Mouse (Mus musculus) WW6 (cell line): ENCODE data around the gene Krtap2-4.
A peak's percentile ranks its signal among the peaks of the same experiment; 100 is the strongest.
"Not testable (repeated sequence)": the region's sequence is repeated elsewhere in the genome, so short reads cannot be mapped to it uniquely, and the experiment has no call there.

Source experiments
- DNase-seq: peaks from one replicate; pipeline ENCODE4 v3.0.0-alpha.2; 2013; ENCODE audit warnings: low read depth, low spot score

Krtap2-4 gene

GRCm38 (mm10) chr11:99614796-99615363 lies at the start of gene Krtap2-4:
Krtap2-4 (minus strand) TSS chr11:99614846.
- DNase-seq = no peak

GRCm38 (mm10) chr11:99662802-99663201 lies 48.2 kb upstream of the Krtap2-4 start:
- no peak for DNase-seq

- DNase-seq = no peak
Observed at GRCm38 (mm10) chr11:99659256-99659655, 44.6 kb upstream of the Krtap2-4 start.

- not testable (repeated sequence) for DNase-seq
Observed at GRCm38 (mm10) chr11:99658467-99659010, 43.9 kb upstream of the Krtap2-4 start, which contains the start of gene Gm11563. Gm11563 (minus strand) TSS chr11:99658960.

GRCm38 (mm10) chr11:99657051-99657450 lies 42.4 kb upstream of the Krtap2-4 start:
- peak; percentile 48 for DNase-seq

GRCm38 (mm10) chr11:99650136-99650535 lies 35.5 kb upstream of the Krtap2-4 start, which contains the start of gene Gm11555:
Gm11555 (minus strand) TSS chr11:99650236.
- DNase-seq = no peak

GRCm38 (mm10) chr11:99646444-99646843 lies 31.8 kb upstream of the Krtap2-4 start:
- no peak for DNase-seq

GRCm38 (mm10) chr11:99644351-99644750 lies 29.7 kb upstream of the Krtap2-4 start:
- no peak for DNase-seq

- DNase-seq = not testable (repeated sequence)
Observed at GRCm38 (mm10) chr11:99643635-99644139, 29.0 kb upstream of the Krtap2-4 start, which contains the start of gene Krtap4-7. Krtap4-7 (minus strand) TSS chr11:99644089.

GRCm38 (mm10) chr11:99640926-99641325 lies 26.3 kb upstream of the Krtap2-4 start:
- no peak for DNase-seq

GRCm38 (mm10) chr11:99637086-99637485 lies 22.4 kb upstream of the Krtap2-4 start:
- DNase-seq = no peak

GRCm38 (mm10) chr11:99634653-99635134 lies 20.0 kb upstream of the Krtap2-4 start, which contains the start of gene Krtap4-2:
Krtap4-2 (minus strand) TSS chr11:99635084.
- no peak for DNase-seq

- DNase-seq = no peak
Observed at GRCm38 (mm10) chr11:99633293-99633692, 18.6 kb upstream of the Krtap2-4 start.

- DNase-seq = no peak
Observed at GRCm38 (mm10) chr11:99630890-99631289, 16.2 kb upstream of the Krtap2-4 start.

GRCm38 (mm10) chr11:99628138-99628537 lies 13.5 kb upstream of the Krtap2-4 start, which contains the start of gene Krtap4-1:
Krtap4-1 (minus strand) TSS chr11:99628238.
- DNase-seq = no peak

- no peak for DNase-seq
Observed at GRCm38 (mm10) chr11:99620335-99620734, 5.7 kb upstream of the Krtap2-4 start, which contains the start of gene Gm11562. Gm11562 (minus strand) TSS chr11:99620435.

GRCm38 (mm10) chr11:99610089-99610488 lies 4.6 kb downstream of the Krtap2-4 start, which contains the start of gene Gm11937:
Gm11937 (minus strand) TSS chr11:99610189.
- not testable (repeated sequence) for DNase-seq

GRCm38 (mm10) chr11:99609126-99609525 lies 5.5 kb downstream of the Krtap2-4 start:
- DNase-seq = no peak

GRCm38 (mm10) chr11:99603208-99603607 lies 11.4 kb downstream of the Krtap2-4 start, which contains the start of gene Gm11938:
Gm11938 (minus strand) TSS chr11:99603308.
- not testable (repeated sequence) for DNase-seq

GRCm38 (mm10) chr11:99597742-99598141 lies 16.9 kb downstream of the Krtap2-4 start, which contains the start of gene Krtap9-3:
Krtap9-3 (minus strand) TSS chr11:99598105.
- DNase-seq = not testable (repeated sequence)

GRCm38 (mm10) chr11:99590981-99591380 lies 23.7 kb downstream of the Krtap2-4 start, which contains the start of gene Krtap1-3:
Krtap1-3 (minus strand) TSS chr11:99591339.
- no peak for DNase-seq

- no peak for DNase-seq
Observed at GRCm38 (mm10) chr11:99585096-99585495, 29.6 kb downstream of the Krtap2-4 start.
